Mouse (Mus musculus) myocyte (in vitro differentiated cells): ENCODE data around the gene Plcb1.

Experiments used
- CEBPB ChIP-seq: IDR thresholded peaks from 2 replicates; pipeline ENCODE4 v1.6.1; 2011; ENCODE audit warnings: mild to moderate bottlenecking, moderate library complexity; ENCODE audit not compliant: poor library complexity, insufficient read depth, severe bottlenecking
- E2F4 ChIP-seq: IDR thresholded peaks from one replicate; pipeline ENCODE4 v1.6.1; 2011; ENCODE audit warnings: mild to moderate bottlenecking, control low read depth, moderate library complexity; ENCODE audit not compliant: insufficient read depth
- MAX ChIP-seq: IDR thresholded peaks from one replicate; pipeline ENCODE4 v1.6.1; 2011; ENCODE audit warnings: low read depth, mild to moderate bottlenecking, control low read depth
- MYOD1 ChIP-seq, 3 experiments: IDR thresholded peaks; one replicate each; pipeline ENCODE4 v1.6.1; 2011; ENCODE audit warnings: control low read depth in 2 of 3, low read depth in 2 of 3, mild to moderate bottlenecking in 2 of 3, moderate library complexity in 1 of 3; ENCODE audit not compliant: insufficient read length in 2 of 3, control insufficient read depth in 1 of 3
- MYOG ChIP-seq, 3 experiments: IDR thresholded peaks; one replicate each; pipeline ENCODE4 v1.6.1; 2011; ENCODE audit warnings: control low read depth in 2 of 3, low read depth in 2 of 3, mild to moderate bottlenecking in 2 of 3; ENCODE audit not compliant: insufficient read length in 2 of 3, control insufficient read depth in 1 of 3, insufficient read depth in 1 of 3
- POLR2A ChIP-seq: IDR thresholded peaks from one replicate; pipeline ENCODE4 v1.6.1; 2011; ENCODE audit warnings: low read depth, mild to moderate bottlenecking, control low read depth, moderate library complexity; ENCODE audit not compliant: insufficient read length
- POLR2AphosphoS2 ChIP-seq: IDR thresholded peaks from one replicate; pipeline ENCODE4 v1.6.1; 2011; ENCODE audit warnings: low read depth, control low read depth; ENCODE audit not compliant: insufficient read length
- REST ChIP-seq: IDR thresholded peaks from one replicate; pipeline ENCODE4 v1.6.1; 2011; ENCODE audit warnings: mild to moderate bottlenecking, control low read depth, moderate library complexity; ENCODE audit not compliant: insufficient read depth, insufficient read length
- TCF12 ChIP-seq: IDR thresholded peaks from one replicate; pipeline ENCODE4 v1.6.1; 2011; ENCODE audit warnings: mild to moderate bottlenecking, control low read depth; ENCODE audit not compliant: poor library complexity, insufficient read depth, severe bottlenecking
- USF1 ChIP-seq: IDR thresholded peaks from one replicate; pipeline ENCODE4 v1.6.1; 2011; ENCODE audit warnings: low read depth, mild to moderate bottlenecking, control low read depth, moderate library complexity

GRCm38 (mm10) chr2:135305186-135305585, 519.3 kb downstream of the Plcb1 start:
- TF ChIP-seq REST (no peak), POLR2A (no peak), CEBPB (no peak), MYOG (IDR thresholded peaks at IDR 0.05; ENCODE audit: control insufficient read depth in 1 of 3, insufficient read depth in 1 of 3, insufficient read length in 2 of 3, low read depth in 2 of 3) (no peak), MAX (no peak), TCF12 (no peak), POLR2AphosphoS2 (no peak), USF1 (no peak), MYOD1 (IDR thresholded peaks at IDR 0.05; ENCODE audit: control insufficient read depth in 1 of 3, insufficient read length in 2 of 3, low read depth in 2 of 3) (no peak), E2F4 (no peak)
